Mouse (Mus musculus) liver, embryonic 14.5 days (tissue): ENCODE results near the gene Magohb. TPM values are rescaled to one million over a fixed set of nuclear protein-coding genes. Genes with fewer than 3 reads are reported as not detected.
"Not testable (repeated sequence)": the region's sequence is repeated elsewhere in the genome, so short reads cannot be mapped to it uniquely, and the experiment has no call there.

Experiments used
- ATAC-seq: fragments of 200-750 bp; cut with Nextera tagmentation; 2 replicates; pipeline ENCODE4 v1.8.0; 2017; ENCODE audit warnings: moderate number of reproducible peaks, mild to moderate bottlenecking, moderate library complexity; ENCODE audit not compliant: insufficient read depth
- DNase-seq, 3 experiments: peaks; one replicate each; pipeline ENCODE4 v3.0.0-alpha.2; 2012 to 2013; ENCODE audit warnings: low read depth in 3 of 3, low spot score in 3 of 3
- H3K27ac ChIP-seq: fragments of 300-500 bp; sonication (generic); 2 replicates; pipeline ENCODE4 v1.5.1; 2014; ENCODE audit warnings: moderate library complexity, mild to moderate bottlenecking, control low read depth, inconsistent platforms
- H3K27me3 ChIP-seq: fragments of 300-500 bp; sonication (generic); 2 replicates; pipeline ENCODE4 v1.6.1; 2014; ENCODE audit warnings: mild to moderate bottlenecking, low read length, moderate library complexity; ENCODE audit not compliant: control insufficient read depth, insufficient read depth
- H3K36me3 ChIP-seq: fragments of 300-500 bp; sonication (generic); replicated peaks from 2 replicates; pipeline ENCODE4 v1.6.1; 2014; ENCODE audit warnings: low read depth; ENCODE audit not compliant: control insufficient read depth, insufficient read depth
- H3K4me1 ChIP-seq, 2 experiments: fragments of 200-500 bp in 1 of 2; fragments of 300-500 bp in 1 of 2; sonication (generic) in 1 of 2; replicated peaks; 2 replicates each; pipeline ENCODE4 v1.6.1; 2012 to 2014; ENCODE audit warnings: antibody characterized with exemption in 1 of 2, inconsistent platforms in 1 of 2, low read length in 1 of 2; ENCODE audit not compliant: control insufficient read depth in 2 of 2, insufficient read depth in 2 of 2
- H3K4me2 ChIP-seq: fragments of 300-500 bp; sonication (generic); 2 replicates; pipeline ENCODE4 v1.6.1; 2014; ENCODE audit warnings: low read depth, mild to moderate bottlenecking, control low read depth, moderate library complexity
- H3K4me3 ChIP-seq, 2 experiments: fragments of 200-500 bp in 1 of 2; fragments of 300-500 bp in 1 of 2; sonication (generic) in 1 of 2; 2 replicates each; pipeline ENCODE4 v1.5.1; 2012 to 2014; ENCODE audit warnings: low read depth in 2 of 2, low read length in 2 of 2, mild to moderate bottlenecking in 2 of 2, control low read depth in 1 of 2, inconsistent platforms in 1 of 2, moderate library complexity in 1 of 2; ENCODE audit not compliant: insufficient read depth in 1 of 2
- H3K9ac ChIP-seq: fragments of 300-500 bp; sonication (generic); replicated peaks from 2 replicates; pipeline ENCODE4 v1.6.1; 2014; ENCODE audit warnings: mild to moderate bottlenecking, control low read depth, moderate library complexity
- H3K9me3 ChIP-seq: fragments of 300-500 bp; sonication (generic); 2 replicates; pipeline ENCODE4 v1.6.1; 2016; ENCODE audit warnings: low read length, mixed read lengths; ENCODE audit not compliant: control insufficient read depth
- CTCF ChIP-seq: IDR thresholded peaks from 2 replicates; pipeline ENCODE4 v1.5.1; 2016; ENCODE audit warnings: antibody characterized with exemption, low read depth, control low read depth
- EP300 ChIP-seq: IDR thresholded peaks from 2 replicates; pipeline ENCODE4 v1.6.1; 2016; ENCODE audit warnings: antibody characterized with exemption, low read depth
- WGBS: fragments of 180-500 bp; shearing (Covaris S2); extraction: QIAGEN DNeasy Blood & Tissue Kit; methylation state at CpG from one replicate; pipeline ENCODE4 v1.1.7; 2014; ENCODE audit not compliant: insufficient replicate concordance; 5-methylcytosine and 5-hydroxymethylcytosine counted together
- polyA plus RNA-seq, 2 experiments: library from polyadenylated mRNA; depleted of rRNA in 1 of 2; stranded (reverse) in 1 of 2; unstranded in 1 of 2; fragments of >200 nt; fragmentation: Nextera tagmentation in 1 of 2; extraction: Ambion mirVana in 1 of 2; gene quantifications; 2 replicates each; pipeline versions ENCODE4 v1.2.1 to v1.2.3; 2012 to 2014

Gene Magohb
- polyA plus RNA-seq, 2 experiments: 14.4 to 34.9 TPM

GRCm38 (mm10) chr6:131294435-131295112 lies 1.5 kb upstream of the Magohb start:
- Histone ChIP-seq H3K36me3 (no peaks in the 10 kb centered on the region), H3K27ac (no peak overlapping the region), H3K4me3 (no peak overlapping the region), H3K9me3 (no peaks in the 10 kb centered on the region), H3K4me1 (peaks cover 5 to 10% of the 10 kb centered on the region in 2 experiments; a peak in 3 of 4 replicates), H3K9ac (no peak overlapping the region), H3K4me2 (no peak overlapping the region), H3K27me3 (no peaks in the 10 kb centered on the region)
- TF ChIP-seq CTCF (no peak), EP300 (no peak)
- no peak for ATAC-seq
- no peak for DNase-seq
- WGBS: 67% methylated on average over 5 of the region's 5 CpGs

- DNase-seq: no peak
- ATAC-seq: no peak
Measured at GRCm38 (mm10) chr6:131293916-131294315, 872 bp upstream of the Magohb start.

GRCm38 (mm10) chr6:131292276-131292990 lies 611 bp downstream of the Magohb start:
- TF ChIP-seq EP300 (no peak), CTCF (no peak)
- Histone ChIP-seq H3K9ac (peak overlapping the region; percentile 82), H3K9me3 (no peaks in the 10 kb centered on the region), H3K36me3 (no peaks in the 10 kb centered on the region; the same call in none of the 2 replicates), H3K4me3 (peak overlapping the region; percentile 83 to 86), H3K4me1 (peaks cover 5 to 12% of the 10 kb centered on the region in 2 experiments; a peak in 3 of 4 replicates), H3K27ac (no peak overlapping the region), H3K4me2 (peak overlapping the region; percentile 85), H3K27me3 (no peaks in the 10 kb centered on the region)
- ATAC-seq: peak; percentile 56
- peak in 1 of 3 experiments; percentile 14 for DNase-seq
- WGBS: 21% methylated on average over 10 of the region's 10 CpGs

More at GRCm38 (mm10) chr6:131293916-131294315, 872 bp upstream of the Magohb start:
- peaks cover 5 to 12% of the 10 kb centered on the region in 2 experiments; a peak in 3 of 4 replicates for H3K4me1 ChIP-seq
- H3K9me3 ChIP-seq: no peaks in the 10 kb centered on the region
- TF ChIP-seq EP300 (no peak), CTCF (no peak)
- H3K4me3 ChIP-seq: no peak overlapping the region
- no peak overlapping the region for H3K27ac ChIP-seq
- H3K36me3 ChIP-seq: no peaks in the 10 kb centered on the region
- H3K9ac ChIP-seq: no peak overlapping the region
- H3K4me2 ChIP-seq: peak overlapping the region; percentile 85; the same call in 1 of the 2 replicates
- WGBS: 64% methylated on average over 5 of the region's 5 CpGs
- no peaks in the 10 kb centered on the region for H3K27me3 ChIP-seq

- WGBS: 5% methylated on average over 2 of the region's 2 CpGs
- H3K4me3 ChIP-seq: no peak overlapping the region
- peaks cover 5 to 12% of the 10 kb centered on the region in 2 experiments; a peak in 3 of 4 replicates for H3K4me1 ChIP-seq
- H3K36me3 ChIP-seq: peaks cover 2% of the 10 kb centered on the region
- no peak overlapping the region for H3K9ac ChIP-seq
- TF ChIP-seq EP300 (no peak), CTCF (peak; percentile 70)
- no peak for DNase-seq
- ATAC-seq: no peak
- H3K27ac ChIP-seq: no peak overlapping the region
- no peaks in the 10 kb centered on the region for H3K27me3 ChIP-seq
- no peaks in the 10 kb centered on the region for H3K9me3 ChIP-seq
- no peak overlapping the region for H3K4me2 ChIP-seq
Measured at GRCm38 (mm10) chr6:131290430-131290829, 2.6 kb downstream of the Magohb start.

- not testable (repeated sequence) for DNase-seq, H3K27me3 ChIP-seq, H3K36me3 ChIP-seq, ATAC-seq, H3K27ac ChIP-seq, H3K4me1 ChIP-seq, H3K4me3 ChIP-seq, H3K9ac ChIP-seq, H3K9me3 ChIP-seq, H3K4me2 ChIP-seq
- 77% methylated on average over 2 of the region's 2 CpGs for WGBS
Measured at GRCm38 (mm10) chr6:131278160-131278559, 14.9 kb downstream of the Magohb start.
